Mouse (Mus musculus) olfactory bulb, adult 2 months (tissue): ENCODE measurements around the gene Lrp11.
"Not testable (repeated sequence)": the region's sequence is repeated elsewhere in the genome, so short reads cannot be mapped to it uniquely, and the experiment has no call there.

Source experiments
- CTCF ChIP-seq: fragments of 200-500 bp; IDR thresholded peaks from 2 replicates; pipeline ENCODE4 v1.5.1; 2012; ENCODE audit warnings: low read depth, mild to moderate bottlenecking, low read length, moderate library complexity; ENCODE audit not compliant: insufficient read depth
- POLR2A ChIP-seq: fragments of 200-500 bp; IDR thresholded peaks from 2 replicates; pipeline ENCODE4 v1.6.1; 2012; ENCODE audit warnings: mild to moderate bottlenecking, low read depth, low read length, moderate library complexity; ENCODE audit not compliant: insufficient read depth

- TF ChIP-seq POLR2A, CTCF: not testable (repeated sequence)
These were observed 28.0 kb downstream of the Lrp11 start for GRCm38 (mm10) chr10:7617556-7617955.
